Mouse (Mus musculus) kidney, postnatal 10 days (tissue): ENCODE measurements at regions not wholly inside any gene's neighbourhood (a gene's known extent, or its start where the extent isn't known, plus 50 kb on each side); places are given as distances from the start of the nearest gene placed in this dataset.

ENCODE experiments used
- DNase-seq: peaks from one replicate; pipeline ENCODE4 v3.0.0; 2021; ENCODE audit warnings: mixed read lengths

DNA sequence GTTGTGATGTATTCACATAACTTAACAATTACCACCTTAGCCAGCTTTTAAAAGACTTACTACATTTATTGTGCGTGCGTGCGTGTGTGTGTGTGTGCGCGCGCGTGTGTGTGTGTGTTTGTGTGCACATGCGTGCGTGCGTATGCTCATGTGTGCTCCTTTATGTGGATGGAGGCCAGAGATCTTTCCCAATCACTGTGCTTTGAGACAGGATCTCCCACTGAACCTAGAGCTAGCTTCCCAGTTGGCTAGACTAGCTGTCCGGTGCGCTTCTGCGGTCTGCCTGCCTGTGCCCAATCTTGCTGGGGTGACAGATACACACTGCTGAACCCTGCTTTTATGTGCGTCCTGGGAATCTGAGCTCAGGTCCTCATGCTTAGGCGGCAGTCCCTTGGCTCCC, 50.1 kb upstream of the Arhgap29 start:
- peak; percentile 36 for DNase-seq

DNA sequence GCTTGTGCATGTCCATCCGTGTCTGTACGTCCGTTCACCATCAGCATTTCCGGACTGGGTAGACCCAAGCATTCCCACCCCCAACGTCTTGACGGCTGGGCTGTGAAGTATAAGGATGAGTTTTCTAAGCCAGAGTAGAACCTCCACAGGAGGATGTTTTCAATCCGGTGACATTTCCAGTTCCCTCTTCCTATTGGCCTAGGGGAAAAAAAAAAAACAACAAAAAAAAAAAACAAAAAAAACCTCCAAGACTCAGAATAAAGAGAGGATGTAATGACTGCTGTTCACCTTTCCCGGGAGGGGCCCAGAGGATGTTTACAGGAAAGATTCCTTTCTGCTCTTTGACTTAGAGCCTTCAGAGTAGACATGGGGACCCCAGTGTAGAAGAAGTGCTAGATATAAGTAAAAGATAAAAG, 51.9 kb upstream of the Arhgap29 start:
- DNase-seq, result peak; percentile 63

DNA sequence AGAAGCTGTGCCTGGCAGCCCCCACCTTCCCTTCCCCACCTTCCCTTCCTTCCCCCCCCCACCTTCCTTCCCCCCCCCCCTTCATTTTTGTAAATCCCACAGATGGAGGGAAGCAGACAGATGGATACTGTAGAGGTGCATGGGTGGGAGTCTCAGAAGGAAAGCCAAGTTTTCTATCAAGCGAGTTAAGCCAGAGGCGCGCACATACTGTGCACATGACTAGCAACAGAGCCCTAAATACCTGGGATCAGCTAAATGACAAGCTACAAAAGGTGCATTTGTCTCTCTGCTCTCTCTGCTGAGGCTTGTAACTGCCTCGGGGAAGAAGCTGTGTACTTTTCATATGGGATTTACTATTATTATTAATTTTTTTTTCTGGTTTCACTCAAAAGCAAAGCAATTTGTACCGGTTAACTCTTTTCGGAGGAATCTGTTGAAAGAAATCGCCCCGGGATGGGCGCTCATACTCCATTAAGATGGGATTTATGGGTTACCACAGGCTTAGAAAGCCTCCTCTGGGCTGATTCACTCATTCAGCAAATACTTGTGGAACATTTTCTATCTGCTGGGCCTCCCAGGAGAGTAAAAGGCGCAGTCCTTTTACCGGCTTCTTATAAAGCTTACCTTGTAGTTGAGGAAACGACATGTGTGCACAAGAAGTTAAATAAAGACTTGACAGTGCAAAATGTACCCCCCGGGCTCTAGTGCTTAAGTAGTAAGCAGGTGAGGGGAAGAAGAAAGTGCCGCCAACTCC, 54.3 kb upstream of the Arhgap29 start:
- no peak for DNase-seq

DNA sequence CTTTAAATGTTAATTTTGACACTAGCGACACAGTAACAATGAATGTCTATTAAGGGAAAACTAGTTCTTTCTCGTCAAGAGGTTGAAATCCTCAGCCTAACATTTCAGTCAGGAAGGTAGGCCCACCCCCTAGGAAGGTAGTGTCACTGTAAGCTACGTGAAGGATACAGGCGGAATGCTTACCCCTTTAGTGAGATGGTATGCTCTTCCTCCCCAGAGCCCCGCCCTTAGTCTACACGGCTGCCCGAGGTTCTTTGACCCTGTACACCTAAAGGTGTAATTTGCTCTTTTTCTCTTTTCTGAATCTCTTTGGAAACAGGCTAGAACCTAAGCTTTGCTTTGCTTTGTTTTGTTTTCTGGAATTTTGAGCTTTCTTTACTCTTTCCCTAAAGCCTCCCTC, 58.7 kb upstream of the Arhgap29 start:
- DNase-seq, result no peak

DNA sequence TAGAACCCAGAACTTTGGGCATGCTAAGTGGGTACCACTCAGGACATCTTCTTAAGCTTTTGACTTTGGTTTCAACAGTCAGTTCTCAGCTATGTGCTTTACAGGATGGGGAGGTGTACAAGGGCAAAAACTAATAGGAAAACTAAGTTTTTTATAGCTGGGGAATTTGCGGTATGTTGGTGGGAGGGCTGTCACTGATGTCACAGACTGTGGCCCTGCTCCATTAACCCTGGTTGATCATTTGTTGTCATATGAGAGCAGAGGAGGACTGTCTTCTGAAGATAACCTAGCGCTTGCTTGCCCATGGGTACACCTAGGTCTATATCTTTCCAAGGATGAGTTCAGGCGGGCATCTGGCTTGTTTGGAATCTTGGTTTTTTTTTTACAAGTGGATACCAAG, 59.7 kb upstream of the Arhgap29 start:
- DNase-seq, result no peak

DNA sequence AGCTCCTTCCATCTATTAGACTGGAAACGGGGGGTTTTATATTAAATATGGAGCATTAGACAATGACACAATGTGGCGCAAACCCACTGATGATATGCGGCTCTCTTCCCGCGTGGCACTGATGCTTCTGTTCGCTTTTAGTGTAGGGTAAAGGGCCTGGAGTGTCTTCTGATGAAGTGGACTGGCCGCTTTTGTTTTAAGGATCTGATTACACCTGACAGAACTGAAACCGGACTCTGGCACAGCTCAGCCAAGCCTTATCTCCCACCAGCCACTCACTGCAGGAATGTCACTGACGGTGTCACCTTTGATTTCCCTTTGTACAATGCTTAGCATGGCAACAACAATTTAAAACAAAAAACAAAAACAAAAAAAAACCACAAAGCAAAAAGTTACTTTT, 61.0 kb upstream of the Arhgap29 start:
- no peak for DNase-seq

DNA sequence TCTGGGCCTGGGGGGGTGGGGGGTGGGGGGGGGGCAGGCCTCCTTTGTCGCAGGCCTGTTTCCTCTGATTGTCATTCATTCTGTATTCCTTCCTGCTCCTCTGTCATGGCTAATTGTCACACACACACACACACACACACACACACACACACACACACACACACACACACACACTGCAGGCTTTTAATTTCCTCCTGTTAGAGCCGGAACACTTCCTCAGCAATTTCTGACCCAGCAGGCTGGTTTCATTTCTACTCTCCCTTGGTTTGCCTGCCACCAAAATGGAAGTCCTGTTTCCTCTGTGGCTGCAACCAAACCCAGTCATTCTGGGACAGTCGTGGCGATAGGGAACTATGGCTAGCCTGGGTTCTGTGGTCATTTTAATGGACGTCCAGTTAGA, 61.8 kb upstream of the Arhgap29 start:
- peak; percentile 69 for DNase-seq

DNA sequence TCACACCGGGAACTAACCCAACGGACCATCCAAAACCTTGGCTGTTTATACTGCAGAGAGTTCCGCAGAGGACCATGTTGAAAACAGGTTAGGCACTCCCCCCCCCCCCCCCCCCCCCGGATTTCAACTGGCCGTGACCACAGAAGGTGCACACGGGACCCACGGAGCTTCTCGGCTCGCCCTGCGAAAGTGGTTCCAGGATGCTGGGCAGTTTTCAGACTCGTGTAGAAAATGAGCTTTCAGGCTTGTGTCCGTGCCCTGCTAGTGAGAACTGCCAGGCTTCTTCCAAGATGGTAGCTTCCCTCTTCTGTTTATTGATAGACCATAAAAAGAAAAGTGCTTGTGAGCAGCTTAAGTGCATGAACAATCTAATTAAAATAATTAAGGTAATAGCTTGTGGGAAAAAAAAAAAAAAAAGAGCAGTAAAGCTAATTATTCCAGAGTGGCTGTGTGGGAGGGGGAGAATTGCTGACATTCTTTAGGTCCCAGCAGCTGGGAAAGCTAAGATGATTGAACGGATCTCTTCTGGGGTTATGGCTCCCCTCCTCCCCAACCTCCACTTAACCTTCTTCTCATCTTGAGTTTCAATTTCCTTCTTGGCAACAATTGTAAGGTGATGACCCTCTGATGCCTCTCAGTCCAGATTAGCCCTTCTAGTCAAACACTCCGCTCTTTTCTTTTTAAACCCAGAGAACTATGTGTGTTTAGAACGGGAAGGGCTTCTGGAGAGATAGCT, 65.3 kb upstream of the Arhgap29 start:
- peak; percentile 40 for DNase-seq

DNA sequence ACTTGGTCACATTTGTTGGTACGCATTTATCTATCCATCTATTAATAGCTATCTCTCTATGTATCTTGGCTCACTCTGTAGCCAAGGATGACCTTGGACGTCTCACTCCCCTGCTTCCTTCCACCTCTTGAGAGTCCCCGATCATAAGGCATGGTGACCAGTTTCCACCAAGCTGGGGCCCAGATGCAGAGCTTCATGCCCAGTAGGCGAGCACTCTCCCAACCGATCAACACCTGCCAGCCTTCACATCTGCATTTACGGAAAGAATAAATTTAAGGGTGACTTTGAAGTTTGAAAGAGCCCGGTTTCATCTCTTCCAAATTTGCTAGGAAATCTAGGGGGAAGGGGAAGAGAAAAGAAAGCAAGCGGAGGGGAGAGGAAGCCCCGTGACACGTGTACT, 66.0 kb upstream of the Arhgap29 start:
- DNase-seq, result no peak

DNA sequence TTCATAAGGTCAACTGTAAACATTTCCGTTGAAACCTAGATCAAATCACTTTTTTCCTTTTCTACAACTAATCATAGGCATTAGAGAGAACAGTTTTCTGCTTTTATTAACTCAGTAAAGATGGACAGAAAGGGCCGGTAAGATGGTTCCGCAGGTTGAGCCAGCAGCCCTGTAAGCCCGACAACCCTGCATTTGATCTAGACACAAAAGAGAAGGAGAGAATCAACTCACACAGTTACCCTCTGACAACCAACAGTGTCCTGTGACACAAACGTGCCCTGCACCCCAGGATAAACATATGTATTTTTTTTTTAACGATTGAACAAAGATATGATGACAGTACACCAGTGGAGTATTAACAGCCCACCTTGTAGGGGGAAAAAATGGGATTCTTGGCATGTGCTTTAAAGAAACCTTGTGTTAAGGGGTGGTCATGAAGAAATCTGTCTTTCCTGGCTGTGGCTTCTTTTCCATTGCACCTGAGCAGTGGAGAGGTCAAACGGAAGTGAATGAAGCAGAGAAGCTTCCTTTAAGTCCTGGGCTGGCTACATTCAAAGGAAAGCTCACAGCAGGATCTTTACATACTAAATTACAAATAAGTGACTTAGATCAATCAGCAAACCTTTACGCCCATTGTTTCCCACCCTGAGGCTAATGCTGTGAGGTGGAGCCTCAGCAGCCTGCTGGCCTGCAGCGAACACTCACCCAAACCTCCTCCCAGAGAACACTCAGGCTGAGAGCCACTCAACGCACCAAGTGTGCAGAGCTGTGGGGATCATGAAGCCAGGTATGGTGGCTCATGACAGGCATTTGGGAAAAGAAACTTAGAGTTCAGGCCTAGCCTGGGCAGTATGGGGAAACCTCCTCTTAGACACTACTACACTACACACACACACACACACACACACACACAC, 66.8 kb upstream of the Arhgap29 start:
- no peak for DNase-seq

DNA sequence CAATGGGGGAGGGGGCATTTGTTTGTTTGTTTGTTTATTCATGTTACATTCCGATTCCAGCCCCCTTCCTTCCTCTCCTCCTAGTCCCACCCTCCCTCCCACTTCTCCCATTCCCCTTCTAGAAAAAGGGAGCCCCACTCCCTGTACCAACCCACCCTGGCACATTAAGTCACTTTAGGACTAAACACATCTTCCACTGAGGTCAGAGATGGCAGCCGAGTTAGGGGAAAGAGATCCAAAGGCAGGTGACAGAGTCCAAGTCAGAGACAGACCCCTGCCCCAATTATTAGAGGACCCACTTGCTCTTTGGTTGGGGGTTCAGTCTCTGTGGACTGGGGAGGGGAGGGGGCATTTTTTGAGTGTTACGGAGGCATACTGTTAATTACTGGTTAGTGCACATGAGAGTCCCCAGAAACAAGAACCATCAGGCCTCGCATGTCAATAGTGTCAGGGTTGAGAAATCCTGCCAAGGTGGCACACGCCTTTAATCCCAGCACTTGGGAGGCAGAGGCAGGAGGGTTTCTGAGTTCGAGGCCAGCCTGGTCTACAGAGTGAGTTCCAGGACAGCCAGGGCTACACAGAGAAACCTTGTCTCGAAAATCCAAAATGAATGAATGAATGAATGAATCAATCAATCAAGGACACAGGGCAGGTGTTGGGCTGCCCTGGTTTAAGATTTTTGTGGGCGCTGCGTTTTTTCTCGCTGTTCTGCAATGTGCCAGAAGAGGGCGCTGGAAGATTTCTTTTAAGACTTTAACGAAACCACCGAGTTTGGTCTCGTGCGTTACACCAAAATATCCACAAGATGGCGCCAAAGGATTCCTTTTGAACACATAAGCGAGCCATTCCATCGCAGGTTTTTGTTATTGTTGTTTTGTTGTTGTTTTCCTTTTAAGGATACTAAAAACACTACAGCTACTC, 67.8 kb upstream of the Arhgap29 start:
- DNase-seq, result peak; percentile 93

DNA sequence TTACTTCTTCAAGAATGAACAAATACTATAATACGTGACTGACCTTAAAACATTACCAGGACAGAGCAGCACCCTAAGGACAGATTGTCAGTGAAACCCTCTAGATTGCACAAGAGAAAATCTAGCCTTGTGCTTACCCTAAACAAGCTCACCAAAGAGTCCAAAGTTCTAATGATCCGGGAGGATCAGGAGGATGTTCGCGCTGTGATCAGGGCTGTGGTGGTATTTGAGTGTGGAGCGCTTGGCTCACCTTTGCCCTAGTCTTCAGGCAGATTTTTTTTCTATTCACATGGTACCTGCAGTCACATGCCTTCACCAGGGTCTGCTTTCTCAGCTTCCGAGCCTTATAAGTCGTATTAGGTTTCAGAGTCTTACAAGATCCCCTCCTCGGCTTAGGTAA, 65.3 kb upstream of the Abcd3 start:
- no peak for DNase-seq

DNA sequence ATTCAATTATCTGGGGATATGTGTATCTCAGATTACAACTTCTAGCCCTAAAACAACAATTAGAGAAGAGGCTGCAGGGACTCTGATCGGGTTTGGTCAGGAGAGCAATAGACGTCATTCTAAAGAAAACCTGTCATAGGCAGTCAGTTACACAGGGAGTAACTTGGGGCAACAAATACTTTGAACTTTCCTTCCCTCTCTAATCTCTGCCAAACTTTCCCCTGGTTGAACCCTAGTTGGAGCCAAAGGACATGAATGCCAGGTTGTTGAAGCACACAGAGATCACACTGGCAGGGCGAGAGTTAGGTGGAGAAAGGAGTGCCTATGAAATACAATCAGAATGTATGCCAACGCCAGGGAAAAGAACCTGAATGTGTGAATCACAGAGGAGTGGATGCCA, 60.0 kb upstream of the Abcd3 start:
- no peak for DNase-seq

DNA sequence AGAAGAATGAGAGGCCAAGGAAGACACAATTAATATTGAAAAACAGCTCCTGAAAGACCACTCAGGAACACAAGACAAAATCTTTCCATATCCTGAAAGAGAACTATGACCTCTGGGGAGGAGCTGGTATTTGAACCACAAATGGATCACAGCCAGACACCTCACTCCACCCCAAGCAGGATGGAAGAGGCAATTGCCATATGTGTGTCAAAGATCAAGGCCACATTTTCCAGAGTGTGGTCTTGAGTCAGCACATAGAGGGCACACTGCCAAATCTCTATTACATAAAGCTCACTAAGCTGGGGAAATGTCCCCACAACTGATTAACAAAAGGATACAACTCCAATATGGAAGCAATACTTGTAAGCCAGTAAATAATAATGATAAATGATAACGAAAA, 59.5 kb upstream of the Abcd3 start:
- no peak for DNase-seq

DNA sequence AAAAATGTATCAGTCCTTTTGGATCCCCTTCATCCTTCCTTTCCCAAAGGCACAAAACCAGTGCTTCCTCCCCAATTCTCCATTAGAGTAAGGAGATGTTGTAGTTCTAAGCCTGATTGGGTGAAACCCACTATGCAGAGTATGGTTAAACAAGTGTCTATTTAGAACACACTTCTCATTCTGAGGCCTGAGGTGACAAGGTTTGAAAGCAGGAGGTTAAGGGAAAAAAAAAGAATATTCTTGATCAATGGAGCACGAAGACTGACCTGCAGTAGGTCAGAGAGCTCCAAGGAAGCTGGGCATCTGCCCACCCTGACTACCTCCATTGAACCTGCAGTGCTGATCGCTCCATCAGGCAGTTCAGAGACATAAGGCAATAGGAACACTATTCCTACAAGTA, 58.5 kb upstream of the Abcd3 start:
- DNase-seq, result no peak

DNA sequence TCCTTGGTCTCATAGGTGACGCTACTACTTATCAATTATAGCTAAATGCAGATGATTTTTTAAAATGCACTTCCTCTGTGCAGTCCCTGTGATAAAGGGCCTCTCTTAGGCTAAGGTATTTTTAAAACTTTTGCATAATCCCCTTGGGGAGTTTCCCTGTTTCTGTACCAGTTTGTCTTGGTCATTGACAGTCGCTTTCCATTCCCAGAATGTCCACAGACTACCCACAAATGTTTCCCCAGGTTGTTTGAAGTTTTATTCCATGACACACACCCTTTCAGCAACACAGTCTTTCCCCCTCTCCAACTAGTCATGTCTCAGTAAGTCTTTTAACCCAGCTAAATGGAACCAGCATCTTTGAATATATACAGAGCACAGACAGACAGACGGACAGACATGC, 57.6 kb upstream of the Abcd3 start:
- no peak for DNase-seq

DNA sequence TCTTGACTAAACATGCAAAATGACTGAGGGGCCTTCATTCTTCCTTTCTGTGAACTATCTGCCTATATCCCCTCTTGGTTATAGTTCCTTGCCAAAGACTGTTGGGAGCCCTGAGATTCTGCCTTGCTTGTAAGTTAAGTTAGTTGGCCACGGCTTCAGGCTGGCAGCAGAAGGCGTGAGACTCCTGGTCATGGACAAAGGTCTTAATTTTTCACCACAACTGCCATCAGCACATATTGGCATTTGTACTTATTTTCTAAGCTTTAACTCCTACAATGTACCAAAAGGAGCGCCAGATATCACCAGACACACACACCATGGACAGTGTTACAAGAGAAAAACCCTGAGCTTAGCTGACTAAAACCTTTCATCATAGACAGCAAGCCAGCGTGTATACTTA, 56.7 kb upstream of the Abcd3 start:
- DNase-seq, result no peak

DNA sequence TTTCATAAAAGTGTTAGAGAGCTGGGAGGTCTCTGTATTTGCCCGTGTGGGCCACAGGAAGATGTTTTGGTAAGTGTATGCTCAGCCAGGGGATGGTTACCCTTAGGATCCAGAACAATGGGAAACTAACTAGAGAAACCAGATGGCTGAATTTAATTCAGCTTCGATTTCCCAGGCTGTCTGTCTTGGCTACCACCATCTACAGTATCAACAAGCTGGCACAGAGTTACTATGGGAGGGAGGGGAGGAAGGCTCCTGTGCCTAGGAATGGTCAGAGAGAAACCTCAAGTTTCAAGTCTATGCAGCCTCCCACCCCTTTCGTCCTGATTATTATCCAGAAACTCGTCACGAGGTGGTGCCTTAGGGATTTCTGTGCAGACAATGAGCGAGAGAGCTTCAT, 55.6 kb upstream of the Abcd3 start:
- DNase-seq, result no peak

DNA sequence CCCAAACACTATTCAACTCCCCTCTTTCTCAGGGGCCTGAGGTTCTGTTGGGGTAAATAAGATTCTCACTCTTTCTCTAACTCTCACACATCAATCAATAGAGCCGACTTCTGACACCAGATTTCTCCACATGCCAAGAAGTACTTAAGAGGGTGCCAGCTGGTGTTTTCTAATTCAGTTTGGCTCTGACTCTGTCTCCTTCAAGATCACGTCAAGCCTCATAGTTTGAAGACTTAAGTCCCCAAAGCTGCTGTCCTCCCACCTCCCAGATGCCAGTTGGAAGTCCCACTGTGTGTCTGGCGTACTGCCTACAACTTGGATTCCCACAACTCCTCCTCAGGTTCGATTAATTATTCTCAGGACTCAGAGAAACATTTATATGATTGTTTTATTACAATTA, 54.6 kb upstream of the Abcd3 start:
- no peak for DNase-seq

DNA sequence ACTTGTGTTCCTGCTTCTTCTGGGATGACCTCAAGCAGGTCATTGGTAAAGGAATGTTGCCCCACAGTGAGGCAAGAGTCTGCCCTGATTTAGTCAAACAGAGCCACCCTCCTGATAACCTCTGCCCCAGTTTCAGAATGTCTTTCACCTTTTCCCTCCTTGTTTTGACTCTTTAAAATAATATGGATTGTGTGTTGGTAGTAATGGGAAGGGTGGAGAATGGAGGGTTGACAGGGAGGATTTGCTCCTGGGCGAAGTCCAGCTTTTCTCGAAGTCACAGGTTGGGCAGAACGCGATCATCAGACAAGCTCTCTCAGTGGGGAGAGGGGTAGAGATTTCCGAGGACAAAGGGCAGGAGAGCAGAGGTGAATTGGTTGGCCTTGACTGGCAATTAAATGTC, 52.2 kb upstream of the Abcd3 start:
- DNase-seq, result peak; percentile 42

DNA sequence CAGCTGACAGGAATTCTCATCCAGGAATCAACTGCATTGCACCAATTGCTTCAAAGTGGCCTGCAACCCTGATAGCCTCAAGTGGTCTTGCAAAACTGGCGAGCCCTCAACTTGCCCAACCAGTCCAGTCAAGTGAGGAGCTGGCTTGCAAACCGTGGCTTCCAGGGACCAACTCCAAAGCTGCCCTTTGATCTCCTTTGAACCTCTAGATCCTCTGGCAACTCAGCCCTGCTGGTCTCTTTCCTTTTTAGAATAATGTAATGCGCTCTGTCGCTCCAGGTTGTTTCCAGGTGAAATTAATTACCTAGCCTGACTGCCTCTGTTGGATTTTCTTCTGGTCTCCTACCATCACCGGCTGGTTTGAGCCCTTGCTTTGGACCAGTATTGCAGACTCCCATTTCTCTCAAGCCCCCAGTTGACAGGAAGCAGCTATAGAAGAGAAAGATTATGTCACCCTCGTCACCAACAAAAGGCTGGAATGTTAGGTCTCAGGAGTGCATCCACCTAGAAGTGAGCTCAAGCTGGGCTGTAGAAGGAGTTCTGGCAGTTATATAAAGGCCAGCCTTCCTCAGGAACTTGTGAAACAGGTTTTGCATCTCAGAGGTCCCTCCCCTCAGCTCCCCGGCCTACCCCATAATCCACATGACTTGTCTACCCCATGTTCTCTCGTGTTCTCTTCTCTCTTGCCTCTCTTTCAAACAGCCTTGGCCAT, 49.8 kb upstream of the Abcd3 start:
- peak; percentile 31 for DNase-seq
